Mouse (Mus musculus): ENCODE measurements around the gene Foxo6.

- TF ChIP-seq POLR2A (IDR thresholded peaks at IDR 0.05; ENCODE audit: control insufficient read depth, low read depth, low read length), result no peak
- no peak for TF ChIP-seq CTCF (IDR thresholded peaks at IDR 0.05; ENCODE audit: control insufficient read depth, insufficient read depth, insufficient replicate concordance, low read depth, low read length)
Observed at GRCm38 (mm10) chr4:120323198-120323597, 36.0 kb upstream of the Foxo6 start.

All from testis, adult 2 months (tissue).